Mouse (Mus musculus) liver, adult 2 months (tissue): Measurements from ENCODE around the gene Galns. TPM values are rescaled to one million over a fixed set of nuclear protein-coding genes. Genes with fewer than 3 reads are reported as not detected.

ENCODE experiments used
- DNase-seq: peaks from one replicate; pipeline ENCODE4 v3.0.0-alpha.2; 2011; ENCODE audit warnings: low read depth, low spot score; ENCODE audit errors: extremely low read depth
- H3K27ac ChIP-seq: fragments of 200-500 bp; replicated peaks from 2 replicates; pipeline ENCODE4 v1.5.1; 2012; ENCODE audit warnings: low read depth, mild to moderate bottlenecking, control low read depth, inconsistent platforms, low read length; ENCODE audit not compliant: insufficient read depth
- H3K27me3 ChIP-seq: fragments of 200-500 bp; 2 replicates; pipeline ENCODE4 v1.6.1; 2012; ENCODE audit warnings: mild to moderate bottlenecking, moderate library complexity, low read length, inconsistent platforms; ENCODE audit not compliant: control insufficient read depth, insufficient read depth
- H3K36me3 ChIP-seq: fragments of 200-500 bp; 2 replicates; pipeline ENCODE4 v1.6.1; 2012; ENCODE audit warnings: low read length, inconsistent platforms; ENCODE audit not compliant: control insufficient read depth, insufficient read depth
- H3K4me1 ChIP-seq: fragments of 200-500 bp; 2 replicates; pipeline ENCODE4 v1.6.1; 2011; ENCODE audit warnings: low read length; ENCODE audit not compliant: control insufficient read depth, insufficient read depth
- H3K4me3 ChIP-seq: fragments of 200-500 bp; 2 replicates; pipeline ENCODE4 v1.5.1; 2011; ENCODE audit warnings: low read depth, mild to moderate bottlenecking, control low read depth, low read length, moderate library complexity; ENCODE audit not compliant: insufficient read depth
- H3K79me2 ChIP-seq: fragments of 200-500 bp; 2 replicates; pipeline ENCODE4 v1.6.1; 2012; ENCODE audit warnings: inconsistent platforms, mild to moderate bottlenecking, low read length, moderate library complexity; ENCODE audit not compliant: control insufficient read depth, insufficient read depth
- H3K9ac ChIP-seq: fragments of 200-500 bp; 2 replicates; pipeline ENCODE4 v1.6.1; 2012; ENCODE audit warnings: low read depth, mild to moderate bottlenecking, control low read depth, inconsistent platforms, low read length
- CTCF ChIP-seq: fragments of 200-500 bp; IDR thresholded peaks from 2 replicates; pipeline ENCODE4 v1.5.1; 2011; ENCODE audit warnings: low read depth, low read length, control low read depth
- POLR2A ChIP-seq: fragments of 200-500 bp; IDR thresholded peaks from 2 replicates; pipeline ENCODE4 v1.6.1; 2011; ENCODE audit warnings: low read length, control low read depth; ENCODE audit not compliant: insufficient read depth; ENCODE audit errors: extremely low read depth
- WGBS: fragments of 180-500 bp; shearing (Covaris S2); methylation state at CpG from one replicate; pipeline ENCODE4 v1.1.7; 2018; 5-methylcytosine and 5-hydroxymethylcytosine counted together
- polyA plus RNA-seq: library from polyadenylated mRNA; depleted of rRNA; stranded (reverse); fragments of >200 nt; gene quantifications from 2 replicates; pipeline ENCODE4 v1.2.3, GENCODE M21; 2012
- total RNA-seq: library from RNA; depleted of rRNA; stranded (reverse); fragments of >200 nt; gene quantifications from 2 replicates; pipeline ENCODE4 v1.2.3, GENCODE M21; 2014

Gene Galns
- total and polyA plus RNA-seq, 2 experiments = 4.1 to 6.6 TPM

- WGBS = 84% methylated on average over 7 of the region's 7 CpGs
Measured at GRCm38 (mm10) chr8:122579196-122579595, 32.1 kb downstream of the Galns start.

GRCm38 (mm10) chr8:122577116-122577515, 34.1 kb downstream of the Galns start:
- Histone ChIP-seq H3K27me3 (no peaks in the 10 kb centered on the region), H3K79me2 (no peaks in the 10 kb centered on the region), H3K4me3 (no peak overlapping the region), H3K4me1 (peaks cover 20% of the 10 kb centered on the region), H3K36me3 (no peaks in the 10 kb centered on the region), H3K9ac (no peak overlapping the region), H3K27ac (no peak overlapping the region)
- 66% methylated on average over 10 of the region's 10 CpGs for WGBS
- no peak for DNase-seq
- no peak for TF ChIP-seq POLR2A
- TF ChIP-seq CTCF = no peak

More at GRCm38 (mm10) chr8:122579196-122579595, 32.1 kb downstream of the Galns start:
- Histone ChIP-seq H3K27ac (no peak overlapping the region), H3K4me3 (no peak overlapping the region), H3K36me3 (no peaks in the 10 kb centered on the region), H3K79me2 (no peaks in the 10 kb centered on the region), H3K9ac (no peak overlapping the region), H3K4me1 (peaks cover 20% of the 10 kb centered on the region), H3K27me3 (no peaks in the 10 kb centered on the region)
- DNase-seq = no peak
- no peak for TF ChIP-seq CTCF
- TF ChIP-seq POLR2A = no peak

- H3K4me1 ChIP-seq = peaks cover 20% of the 10 kb centered on the region
Measured at GRCm38 (mm10) chr8:122576648-122577022, 34.6 kb downstream of the Galns start, which contains the start of gene Aprt. Gene Aprt, minus strand, starts transcription at chr8:122576909.

GRCm38 (mm10) chr8:122575735-122576647, 35.3 kb downstream of the Galns start:
- no peaks in the 10 kb centered on the region for H3K27me3 ChIP-seq
- peaks cover 20% of the 10 kb centered on the region for H3K4me1 ChIP-seq
- TF ChIP-seq POLR2A (no peak), CTCF (no peak)
- WGBS = 11% methylated on average over 21 of the region's 21 CpGs
- DNase-seq = peak; percentile 20
- H3K79me2 ChIP-seq = no peaks in the 10 kb centered on the region
- no peaks in the 10 kb centered on the region for H3K36me3 ChIP-seq
- peak overlapping the region; percentile 57 for H3K27ac ChIP-seq
- peak overlapping the region; percentile 81 for H3K9ac ChIP-seq
- peak overlapping the region; percentile 79 for H3K4me3 ChIP-seq

More at GRCm38 (mm10) chr8:122576648-122577022, 34.6 kb downstream of the Galns start, which contains the start of gene Aprt:
- peak; percentile 76 for DNase-seq
- under 1% methylated on average over 39 of the region's 39 CpGs for WGBS
- H3K79me2 ChIP-seq = no peaks in the 10 kb centered on the region
- peak within 1 kb of the TSS; percentile 57 for H3K27ac ChIP-seq
- peak within 1 kb of the TSS; percentile 79 for H3K4me3 ChIP-seq
- H3K36me3 ChIP-seq = no peaks in the 10 kb centered on the region
- TF ChIP-seq POLR2A = peak; percentile 72; the same call in 1 of the 2 replicates
- TF ChIP-seq CTCF = no peak
- no peaks in the 10 kb centered on the region for H3K27me3 ChIP-seq
- peak within 1 kb of the TSS; percentile 81 for H3K9ac ChIP-seq

- Histone ChIP-seq H3K9ac (no peak overlapping the region), H3K79me2 (no peaks in the 10 kb centered on the region), H3K36me3 (no peaks in the 10 kb centered on the region), H3K27ac (peak overlapping the region; percentile 76), H3K27me3 (no peaks in the 10 kb centered on the region), H3K4me1 (peaks cover 20% of the 10 kb centered on the region), H3K4me3 (no peak overlapping the region)
- WGBS = 56% methylated on average over 8 of the region's 8 CpGs
- DNase-seq = no peak
- no peak for TF ChIP-seq CTCF
- no peak for TF ChIP-seq POLR2A
Measured at GRCm38 (mm10) chr8:122575286-122575685, 36.0 kb downstream of the Galns start.

GRCm38 (mm10) chr8:122574667-122575251, 36.5 kb downstream of the Galns start:
- no peak overlapping the region for H3K9ac ChIP-seq
- TF ChIP-seq POLR2A = no peak
- TF ChIP-seq CTCF = no peak
- H3K27me3 ChIP-seq = no peaks in the 10 kb centered on the region
- no peak overlapping the region for H3K4me3 ChIP-seq
- peak; percentile 83 for DNase-seq
- peaks cover 20% of the 10 kb centered on the region for H3K4me1 ChIP-seq
- no peaks in the 10 kb centered on the region for H3K79me2 ChIP-seq
- WGBS = 12% methylated on average over 10 of the region's 10 CpGs
- peak overlapping the region; percentile 76 for H3K27ac ChIP-seq
- no peaks in the 10 kb centered on the region for H3K36me3 ChIP-seq
